In genomic region chr17:25288842-25289241, GRCm38 (mm10) we compare ENCODE assay signal across 1 mouse cellular context.
TF ChIP-seq lines count a peak whose summit lies in the region.

No protein-coding gene starts in this region.

TF ChIP-seq in MEL, 35 proteins besides CTCF, POLR2A, EP300 and RAD21:
- TF ChIP-seq USF1 (IDR thresholded peaks at IDR 0.05; ENCODE audit: low read depth, low read length) (no peak), UBTF (IDR thresholded peaks at IDR 0.05; ENCODE audit: borderline replicate concordance, insufficient read depth, low read depth, low read length) (no peak), MAZ (IDR thresholded peaks at IDR 0.05; ENCODE audit: low read depth, low read length) (no peak), MAX (IDR thresholded peaks at IDR 0.05; ENCODE audit: low read length) (0 out of 2 replicates have a peak, but pooled peaks have one; percentile 43), CHD2 (IDR thresholded peaks at IDR 0.05; ENCODE audit: low read length) (no peak), SMC3 (IDR thresholded peaks at IDR 0.05; ENCODE audit: low read depth, low read length) (peak; percentile 80), MAFK (IDR thresholded peaks at IDR 0.05; ENCODE audit: borderline replicate concordance, low read depth, low read length) (no peak), MYC (IDR thresholded peaks at IDR 0.05; ENCODE audit: low read depth, low read length) (peak; percentile 53), ETS1 (IDR thresholded peaks at IDR 0.05; ENCODE audit: low read depth, low read length) (no peak), MXI1 (IDR thresholded peaks at IDR 0.05; ENCODE audit: low read depth, low read length) (no peak), SIN3A (IDR thresholded peaks at IDR 0.05; ENCODE audit: low read length) (peak; percentile 62), ZC3H11A (IDR thresholded peaks at IDR 0.05; ENCODE audit: low read depth, low read length) (peak; percentile 57), KAT2A (conservative IDR thresholded peaks at IDR 0.05; ENCODE audit: low read depth, low read length) (no peak)
